Mouse (Mus musculus): ENCODE measurements around the gene Nutm2. TPM values are rescaled to one million over a fixed set of nuclear protein-coding genes. Genes with fewer than 3 reads are reported as not detected.
"Not testable (repeated sequence)": the region's sequence is repeated elsewhere in the genome, so short reads cannot be mapped to it uniquely, and the experiment has no call there.

Nutm2 gene
- not detected in 2 replicates for polyA plus RNA-seq (2015; fragmentation: Nextera tagmentation; extraction: Ambion mirVana)

GRCm38 (mm10) chr13:50467007-50467406 is at the start of gene Nutm2:
Gene Nutm2 (plus strand): TSS chr13:50467307.
- no peaks in the 10 kb centered on the region for H3K27me3 ChIP-seq
- no peak within 1 kb of the TSS for H3K9ac ChIP-seq (replicated peaks)
- H3K27ac ChIP-seq (replicated peaks), result no peak within 1 kb of the TSS
- H3K4me1 ChIP-seq, result no peaks in the 10 kb centered on the region
- no peaks in the 10 kb centered on the region for H3K36me3 ChIP-seq
- ATAC-seq (replicated peaks), result no peak
- 86% methylated on average over 4 of the region's 4 CpGs for WGBS
- H3K4me3 ChIP-seq, result no peak within 1 kb of the TSS
- H3K9me3 ChIP-seq, result no peaks in the 10 kb centered on the region
- H3K4me2 ChIP-seq (replicated peaks), result no peak within 1 kb of the TSS

- peak within 1 kb of the TSS; percentile 58 for H3K4me2 ChIP-seq (replicated peaks)
- H3K27me3 ChIP-seq, result no peaks in the 10 kb centered on the region
- H3K4me3 ChIP-seq, result peak within 1 kb of the TSS; percentile 70
- H3K9ac ChIP-seq (replicated peaks), result peak within 1 kb of the TSS; percentile 81
- peaks cover 14% of the 10 kb centered on the region for H3K4me1 ChIP-seq
- ATAC-seq (replicated peaks), result peak; percentile 97
- 11% methylated on average over 35 of the region's 35 CpGs for WGBS
- H3K36me3 ChIP-seq, result peaks cover 13% of the 10 kb centered on the region
- peak within 1 kb of the TSS; percentile 17; the same call in 1 of the 2 replicates for H3K27ac ChIP-seq (replicated peaks)
- H3K9me3 ChIP-seq, result no peaks in the 10 kb centered on the region
Observed at GRCm38 (mm10) chr13:50417389-50418183, 49.5 kb upstream of the Nutm2 start, which contains the start of gene Fbxw17. Gene Fbxw17 (plus strand): TSS chr13:50417864.

- Histone ChIP-seq H3K27me3 (no peaks in the 10 kb centered on the region), H3K9me3 (no peaks in the 10 kb centered on the region), H3K4me1 (peaks cover 14% of the 10 kb centered on the region), H3K36me3 (peaks cover 21% of the 10 kb centered on the region), H3K4me3 (peak overlapping the region; percentile 70), H3K4me2 (replicated peaks) (peak overlapping the region; percentile 58), H3K9ac (replicated peaks) (peak overlapping the region; percentile 81), H3K27ac (replicated peaks) (no peak overlapping the region)
- ATAC-seq (replicated peaks), result peak; percentile 10; the same call in 1 of the 2 replicates
- WGBS, result 44% methylated on average over 3 of the region's 3 CpGs
Observed at GRCm38 (mm10) chr13:50418421-50418820, 48.7 kb upstream of the Nutm2 start.

GRCm38 (mm10) chr13:50423625-50424209 is 43.4 kb upstream of the Nutm2 start:
- Histone ChIP-seq H3K36me3 (peaks cover 69% of the 10 kb centered on the region), H3K4me3 (no peak overlapping the region), H3K9ac (replicated peaks) (no peak overlapping the region), H3K9me3 (no peaks in the 10 kb centered on the region), H3K4me1 (peaks cover 3% of the 10 kb centered on the region), H3K27ac (replicated peaks) (no peak overlapping the region), H3K4me2 (replicated peaks) (no peak overlapping the region), H3K27me3 (no peaks in the 10 kb centered on the region)
- ATAC-seq (replicated peaks), result no peak
- WGBS, result 92% methylated on average over 8 of the region's 8 CpGs

GRCm38 (mm10) chr13:50424517-50424916 is 42.6 kb upstream of the Nutm2 start:
- Histone ChIP-seq H3K27me3 (no peaks in the 10 kb centered on the region), H3K4me3 (no peak overlapping the region), H3K4me2 (replicated peaks) (no peak overlapping the region), H3K4me1 (no peaks in the 10 kb centered on the region), H3K27ac (replicated peaks) (no peak overlapping the region), H3K9me3 (no peaks in the 10 kb centered on the region), H3K9ac (replicated peaks) (no peak overlapping the region), H3K36me3 (peaks cover 77% of the 10 kb centered on the region)
- ATAC-seq (replicated peaks), result no peak
- WGBS, result 91% methylated on average over 2 of the region's 2 CpGs

GRCm38 (mm10) chr13:50426686-50427085 is 40.4 kb upstream of the Nutm2 start:
- Histone ChIP-seq H3K9me3 (no peaks in the 10 kb centered on the region), H3K27ac (replicated peaks) (no peak overlapping the region), H3K36me3 (peaks cover 79% of the 10 kb centered on the region), H3K4me2 (replicated peaks) (no peak overlapping the region), H3K27me3 (no peaks in the 10 kb centered on the region), H3K4me3 (no peak overlapping the region), H3K4me1 (no peaks in the 10 kb centered on the region), H3K9ac (replicated peaks) (no peak overlapping the region)
- ATAC-seq (replicated peaks), result no peak
- 95% methylated on average over 4 of the region's 4 CpGs for WGBS

GRCm38 (mm10) chr13:50443812-50444211 is 23.3 kb upstream of the Nutm2 start, which contains the start of gene Gm47429:
Gene Gm47429 (minus strand): TSS chr13:50443912.
- H3K9ac ChIP-seq (replicated peaks), result no peak within 1 kb of the TSS
- H3K4me2 ChIP-seq (replicated peaks), result no peak within 1 kb of the TSS
- H3K27ac ChIP-seq (replicated peaks), result no peak within 1 kb of the TSS
- ATAC-seq (replicated peaks), result no peak
- no peaks in the 10 kb centered on the region for H3K27me3 ChIP-seq
- H3K36me3 ChIP-seq, result no peaks in the 10 kb centered on the region
- H3K4me1 ChIP-seq, result no peaks in the 10 kb centered on the region
- H3K4me3 ChIP-seq, result no peak within 1 kb of the TSS
- H3K9me3 ChIP-seq, result no peaks in the 10 kb centered on the region
- WGBS, result 97% methylated on average over 2 of the region's 2 CpGs

- Histone ChIP-seq H3K36me3 (no peaks in the 10 kb centered on the region), H3K9ac (replicated peaks) (no peak overlapping the region), H3K4me1 (no peaks in the 10 kb centered on the region), H3K9me3 (no peaks in the 10 kb centered on the region), H3K4me3 (no peak overlapping the region), H3K27me3 (no peaks in the 10 kb centered on the region), H3K27ac (replicated peaks) (no peak overlapping the region), H3K4me2 (replicated peaks) (no peak overlapping the region)
- ATAC-seq (replicated peaks), result no peak
- WGBS, result 62% methylated on average over 4 of the region's 4 CpGs
Observed at GRCm38 (mm10) chr13:50445261-50445660, 21.8 kb upstream of the Nutm2 start.

- not testable (repeated sequence) for H3K9me3 ChIP-seq; H3K4me1 ChIP-seq; ATAC-seq (replicated peaks); H3K36me3 ChIP-seq; H3K27me3 ChIP-seq; H3K27ac ChIP-seq (replicated peaks); H3K9ac ChIP-seq (replicated peaks); H3K4me3 ChIP-seq; H3K4me2 ChIP-seq (replicated peaks)
- 82% methylated on average over 9 of the region's 9 CpGs for WGBS
Observed at GRCm38 (mm10) chr13:50452266-50452665, 14.8 kb upstream of the Nutm2 start.

GRCm38 (mm10) chr13:50453426-50453825 is 13.7 kb upstream of the Nutm2 start:
- 35% methylated on average over 4 of the region's 4 CpGs for WGBS
- Histone ChIP-seq H3K27me3 (no peaks in the 10 kb centered on the region), H3K9ac (replicated peaks) (no peak overlapping the region), H3K4me3 (no peak overlapping the region), H3K36me3 (no peaks in the 10 kb centered on the region), H3K27ac (replicated peaks) (no peak overlapping the region), H3K4me1 (no peaks in the 10 kb centered on the region), H3K9me3 (no peaks in the 10 kb centered on the region), H3K4me2 (replicated peaks) (no peak overlapping the region)
- no peak for ATAC-seq (replicated peaks)

GRCm38 (mm10) chr13:50460433-50460832 is 6.7 kb upstream of the Nutm2 start:
- H3K27ac ChIP-seq (replicated peaks); H3K36me3 ChIP-seq; H3K4me3 ChIP-seq; H3K9ac ChIP-seq (replicated peaks); H3K4me1 ChIP-seq; H3K9me3 ChIP-seq; H3K27me3 ChIP-seq; H3K4me2 ChIP-seq (replicated peaks); ATAC-seq (replicated peaks): not testable (repeated sequence)
- WGBS, result 65% methylated on average over 2 of the region's 2 CpGs
